Comparison of ENCODE assay signal across 9 mouse cellular contexts in the genomic region with DNA sequence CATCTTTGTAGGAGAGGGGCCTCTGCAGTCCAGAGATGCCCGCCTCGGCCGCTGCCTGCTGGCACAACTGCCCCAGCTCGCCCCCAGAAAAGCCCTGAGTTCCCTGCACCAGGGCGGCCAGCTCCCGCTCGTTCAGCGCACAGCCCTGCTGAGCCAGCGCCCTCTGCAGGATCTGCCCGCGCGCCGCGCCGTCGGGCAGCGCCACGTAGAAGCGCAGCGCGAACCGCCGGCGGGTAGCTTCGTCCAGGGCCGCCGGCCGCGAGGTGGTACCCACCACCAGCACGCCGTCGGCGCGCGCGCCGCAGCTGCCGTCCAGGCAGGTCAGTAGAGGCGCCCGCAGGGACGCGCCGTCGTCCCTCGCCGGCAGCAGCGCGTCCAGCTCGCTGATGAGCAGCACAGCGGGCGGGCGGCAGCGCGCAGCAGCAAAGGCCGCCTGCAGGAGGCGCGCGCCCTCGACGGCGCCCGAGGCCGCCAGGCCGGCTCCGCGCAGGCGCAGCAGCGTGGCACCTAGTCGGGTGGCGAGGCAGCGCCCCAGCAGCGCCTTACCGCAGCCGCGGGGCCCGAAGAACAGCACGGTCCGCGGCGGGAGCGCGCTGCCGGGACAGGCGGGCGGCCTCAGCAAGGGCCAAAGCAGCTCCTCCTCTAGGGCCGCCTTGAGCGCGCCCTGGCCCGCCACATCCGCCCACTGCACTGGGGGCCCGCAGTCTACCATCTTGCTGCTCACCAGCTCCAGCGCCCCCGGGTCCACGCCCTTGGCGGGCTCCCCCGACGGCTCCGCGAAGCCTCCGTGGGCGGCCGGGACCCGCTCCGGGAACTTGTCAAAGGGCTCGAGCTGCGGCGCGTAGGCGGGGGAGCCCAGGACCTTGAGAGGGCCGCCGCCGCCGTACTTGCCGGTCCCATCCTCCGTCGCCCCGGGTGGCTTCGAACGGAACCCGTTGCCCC. TPM values are rescaled to one million over a fixed set of nuclear protein-coding genes. Genes with fewer than 3 reads are reported as not detected.
A peak's percentile ranks its signal among the peaks of the same experiment; 100 is the strongest.
DNase-seq lines count a peak whose midpoint lies in the region; ATAC-seq and TF ChIP-seq lines count a peak whose summit lies in the region.
"Had no signal": no experiment of that assay in that cellular context is flagged by ENCODE, and none has a peak within 500 bp of the region (broad histone marks: within the 10 kb centered on the region; RNA-seq: fewer than 3 reads in every experiment).

No protein-coding gene starts in this region.

- peak; percentile 15 for TF ChIP-seq CTCF in forebrain, postnatal 0 days (IDR thresholded peaks at IDR 0.05; ENCODE audit: low read depth)

- H3K36me3 ChIP-seq in forebrain, postnatal 0 days (ENCODE audit: insufficient read depth), result no peaks in the 10 kb centered on the region
- H3K36me3 ChIP-seq in liver, embryonic 13.5 days, result no peaks in the 10 kb centered on the region
- no peaks in the 10 kb centered on the region for H3K36me3 ChIP-seq in splenic B cell, adult 2 months (ENCODE audit: control insufficient read depth, insufficient read depth, low read length, poor library complexity, severe bottlenecking)

- H3K27me3 ChIP-seq in forebrain, postnatal 0 days (ENCODE audit: insufficient read depth, low read length), result peaks cover 38% of the 10 kb centered on the region
- H3K27me3 ChIP-seq in liver, embryonic 13.5 days, result peaks cover 96% of the 10 kb centered on the region
- no peaks in the 10 kb centered on the region; the same call in 1 of the 2 replicates for H3K27me3 ChIP-seq in splenic B cell, adult 2 months (ENCODE audit: control insufficient read depth, insufficient read depth, low read length, poor library complexity, severe bottlenecking)

- 0 out of 2 replicates have a peak, but pooled peaks have one; percentile 12 for ATAC-seq in forebrain, postnatal 0 days
- ATAC-seq in liver, embryonic 13.5 days (ENCODE audit: low read depth), result no peak
- ATAC-seq in megakaryocyte, adult 5-6 weeks (ENCODE audit: poor library complexity, severe bottlenecking), result no peak

- H3K4me2 ChIP-seq in forebrain, postnatal 0 days (ENCODE audit: low read depth), result peak overlapping the region; percentile 48
- H3K4me2 ChIP-seq in liver, embryonic 13.5 days, result peak overlapping the region; percentile 55

- no peak overlapping the region for H3K9ac ChIP-seq in forebrain, postnatal 0 days
- H3K9ac ChIP-seq in liver, embryonic 13.5 days, result no peak overlapping the region

- DNase-seq in thymus, postnatal 14 days, result peak; percentile 28
- no peak for DNase-seq in thymus, adult 18-20 months
- DNase-seq in forebrain, postnatal 0 days, result peak; percentile 55
- no peak for DNase-seq in liver, embryonic 13.5 days
- DNase-seq in splenic B cell, adult 2 months (ENCODE audit: low read depth, low spot score), result peak; percentile 8
- no peak for DNase-seq in urinary bladder, postnatal 10 days (ENCODE audit: low spot score)
- DNase-seq in urinary bladder, postnatal 25 days (ENCODE audit: low spot score), result no peak

- H3K9me3 ChIP-seq in forebrain, postnatal 0 days (ENCODE audit: low read length), result 0 out of 2 replicates have a peak, but pooled peaks cover 4% of the 10 kb centered on the region
- H3K9me3 ChIP-seq in liver, embryonic 13.5 days (replicated peaks), result no peaks in the 10 kb centered on the region

- H3K4me1 ChIP-seq in forebrain, postnatal 0 days (ENCODE audit: insufficient read depth), result no peaks in the 10 kb centered on the region
- H3K4me1 ChIP-seq in liver, embryonic 13.5 days (replicated peaks), result peaks cover 7% of the 10 kb centered on the region; the same call in 1 of the 2 replicates

- peak overlapping the region; percentile 38 for H3K4me3 ChIP-seq in forebrain, postnatal 0 days (ENCODE audit: low read depth, low read length)
- H3K4me3 ChIP-seq in liver, embryonic 13.5 days (replicated peaks), result peak overlapping the region; percentile 35
- H3K4me3 ChIP-seq: myocyte had no signal

- H3K27ac ChIP-seq in forebrain, postnatal 0 days (ENCODE audit: low read depth, low read length), result no peak overlapping the region
- H3K27ac ChIP-seq in liver, embryonic 13.5 days, result no peak overlapping the region

- 19% methylated on average over 110 of the region's 120 CpGs for WGBS in forebrain, postnatal 0 days
- 18% methylated on average over 120 of the region's 120 CpGs for WGBS in liver, embryonic 13.5 days (ENCODE audit: insufficient replicate concordance)

RNA-seq across cellular contexts. Expression of a gene that starts 5.6 kb away (rescaled TPM):
- total RNA-seq in forebrain, postnatal 0 days (2014; rRNA removed), result not detected in 2 replicates
- polyA plus RNA-seq in forebrain, postnatal 0 days (2015; fragmentation: Nextera tagmentation; extraction: Ambion mirVana), result not detected in 2 replicates
- not detected in 2 replicates for polyA plus RNA-seq in liver, embryonic 13.5 days (2015; fragmentation: Nextera tagmentation; extraction: Ambion mirVana)
- not detected in 2 replicates for total RNA-seq in megakaryocyte, adult 5-6 weeks (2015)
- not detected in 2 replicates for total RNA-seq in megakaryocyte, adult 5-6 weeks (2017)
- polyA plus RNA-seq: myocyte had no signal

RNA-seq across cellular contexts. Expression of a gene that starts 25.5 kb away (rescaled TPM):
- 0.85 and 1.3 TPM in 2 replicates for total RNA-seq in forebrain, postnatal 0 days (2014; rRNA removed)
- polyA plus RNA-seq in forebrain, postnatal 0 days (2015; fragmentation: Nextera tagmentation; extraction: Ambion mirVana), result 0.06 TPM in 1 of 2 replicates, not detected in the other
- polyA plus RNA-seq in liver, embryonic 13.5 days (2015; fragmentation: Nextera tagmentation; extraction: Ambion mirVana), result 0.13 and 0.17 TPM in 2 replicates
- 0.04 TPM in 1 of 2 replicates, not detected in the other for total RNA-seq in megakaryocyte, adult 5-6 weeks (2015)
- total RNA-seq in megakaryocyte, adult 5-6 weeks (2017), result 0.07 and 0.16 TPM in 2 replicates

Comparison
In these comparisons a context has a peak if more than half of its experiments do, and no peak if none do; other contexts are left out.
1. DNase-seq: peak in thymus, postnatal 14 days (single experiment), forebrain, postnatal 0 days (single experiment) and splenic B cell, adult 2 months (single experiment); none in thymus, adult 18-20 months (0 of 2), liver, embryonic 13.5 days (single experiment), urinary bladder, postnatal 10 days (single experiment) and urinary bladder, postnatal 25 days (single experiment).